Mouse (Mus musculus): ENCODE measurements around the gene Glmn. TPM values are rescaled to one million over a fixed set of nuclear protein-coding genes. Genes with fewer than 3 reads are reported as not detected.

Gene Glmn
- polyA plus RNA-seq, 1 experiment from 2014 or later, result 31.5 TPM

DNA sequence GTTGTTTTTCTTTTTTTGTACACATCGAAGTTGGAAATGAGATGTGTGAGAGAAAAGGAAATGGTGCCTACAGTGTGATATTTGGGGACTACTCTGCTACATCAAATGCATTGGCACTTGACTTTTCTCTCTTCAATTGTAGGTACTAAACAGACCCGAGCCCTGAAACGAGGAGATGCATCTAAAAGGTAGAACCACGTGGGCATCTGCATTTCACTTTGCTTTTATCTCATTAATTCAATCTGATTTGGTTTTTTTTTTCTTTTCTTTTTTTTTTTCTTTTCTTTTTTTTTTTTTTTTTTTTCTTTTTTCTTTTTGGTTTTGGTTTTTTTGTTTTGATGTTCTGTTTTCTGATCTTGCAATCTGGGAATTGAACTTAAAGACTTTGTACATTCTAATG is 692 bp upstream of the Glmn start:
- H3K4me2 ChIP-seq, result peak overlapping the region; percentile 60; the same call in 1 of the 2 replicates
- no peak overlapping the region for H3K27ac ChIP-seq (ENCODE audit: low read depth, low read length)
- H3K36me3 ChIP-seq (ENCODE audit: control insufficient read depth, insufficient read depth, low read length), result no peaks in the 10 kb centered on the region
- 24% methylated on average over 4 of the region's 4 CpGs for WGBS
- no peaks in the 10 kb centered on the region for H3K4me1 ChIP-seq (ENCODE audit: control insufficient read depth, insufficient read depth, low read length)
- H3K9ac ChIP-seq (ENCODE audit: low read length), result peak overlapping the region; percentile 75; the same call in 1 of the 2 replicates
- peak overlapping the region; percentile 68; the same call in 1 of the 2 replicates for H3K4me3 ChIP-seq (ENCODE audit: low read depth, low read length)
- H3K9me3 ChIP-seq (ENCODE audit: control insufficient read depth, low read length), result no peaks in the 10 kb centered on the region
- DNase-seq (ENCODE audit: low spot score, missing footprints) (no peak), ATAC-seq (ENCODE audit: low FRiP score) (no peak)
- no peaks in the 10 kb centered on the region for H3K27me3 ChIP-seq (ENCODE audit: control insufficient read depth, insufficient read depth, low read length)

DNA sequence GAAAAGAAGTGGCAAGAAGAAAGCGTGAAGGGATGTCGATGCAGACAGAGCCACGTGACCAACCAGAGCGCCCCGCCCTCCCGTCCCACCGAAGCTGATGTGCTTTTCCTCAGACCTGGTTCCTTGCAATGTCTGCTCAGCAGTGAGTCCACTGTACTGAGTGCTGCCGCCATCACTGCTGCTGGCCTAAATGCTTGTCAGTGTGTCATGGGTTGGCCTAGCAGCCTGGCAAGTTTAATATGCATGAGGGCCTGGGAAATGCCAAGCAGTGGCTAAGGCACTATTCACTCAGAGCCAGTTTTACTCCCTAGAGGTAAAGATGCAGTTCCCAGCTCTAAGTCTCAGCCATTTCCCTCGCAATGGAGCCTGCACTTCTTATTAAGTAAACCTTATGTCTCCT is 28.5 kb downstream of the Glmn start:
- WGBS, result 96% methylated on average over 9 of the region's 9 CpGs
- H3K9ac ChIP-seq (ENCODE audit: low read length), result no peak overlapping the region
- H3K4me1 ChIP-seq (ENCODE audit: control insufficient read depth, insufficient read depth, low read length), result no peaks in the 10 kb centered on the region
- H3K27me3 ChIP-seq (ENCODE audit: control insufficient read depth, insufficient read depth, low read length), result no peaks in the 10 kb centered on the region
- no peaks in the 10 kb centered on the region for H3K9me3 ChIP-seq (ENCODE audit: control insufficient read depth, low read length)
- no peak overlapping the region for H3K27ac ChIP-seq (ENCODE audit: low read depth, low read length)
- DNase-seq (ENCODE audit: low spot score, missing footprints) (no peak), ATAC-seq (ENCODE audit: low FRiP score) (no peak)
- H3K4me2 ChIP-seq, result no peak overlapping the region
- H3K36me3 ChIP-seq (ENCODE audit: control insufficient read depth, insufficient read depth, low read length), result peaks cover 2% of the 10 kb centered on the region; the same call in 1 of the 2 replicates
- H3K4me3 ChIP-seq (ENCODE audit: low read depth, low read length), result no peak overlapping the region

DNA sequence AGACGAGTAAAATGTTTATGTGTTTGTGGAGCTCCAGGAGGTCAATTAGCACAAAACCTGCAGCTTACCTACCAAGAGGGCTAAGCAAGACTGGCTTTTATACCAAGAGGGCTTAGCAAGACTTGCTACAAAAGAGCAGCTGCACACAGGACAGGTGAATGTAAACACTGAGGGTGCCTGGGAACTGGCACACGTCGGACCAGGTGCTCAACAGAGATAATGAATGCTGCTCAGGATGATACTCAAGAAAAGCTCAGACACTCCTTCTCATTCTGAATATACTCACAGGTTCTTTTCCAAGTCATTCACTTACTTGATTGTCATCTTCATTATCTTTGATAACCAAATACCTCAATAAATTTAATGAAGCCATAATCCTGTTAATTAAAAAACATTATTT is 40.7 kb downstream of the Glmn start:
- Histone ChIP-seq H3K4me2 (no peak overlapping the region), H3K4me3 (ENCODE audit: low read depth, low read length) (no peak overlapping the region), H3K27me3 (ENCODE audit: control insufficient read depth, insufficient read depth, low read length) (no peaks in the 10 kb centered on the region), H3K27ac (ENCODE audit: low read depth, low read length) (no peak overlapping the region), H3K36me3 (ENCODE audit: control insufficient read depth, insufficient read depth, low read length) (no peaks in the 10 kb centered on the region), H3K9ac (ENCODE audit: low read length) (no peak overlapping the region), H3K4me1 (ENCODE audit: control insufficient read depth, insufficient read depth, low read length) (no peaks in the 10 kb centered on the region), H3K9me3 (ENCODE audit: control insufficient read depth, low read length) (no peaks in the 10 kb centered on the region)
- 93% methylated on average over 3 of the region's 3 CpGs for WGBS
- ATAC-seq (ENCODE audit: low FRiP score), result no peak
- no peak for DNase-seq (ENCODE audit: low spot score, missing footprints)

DNA sequence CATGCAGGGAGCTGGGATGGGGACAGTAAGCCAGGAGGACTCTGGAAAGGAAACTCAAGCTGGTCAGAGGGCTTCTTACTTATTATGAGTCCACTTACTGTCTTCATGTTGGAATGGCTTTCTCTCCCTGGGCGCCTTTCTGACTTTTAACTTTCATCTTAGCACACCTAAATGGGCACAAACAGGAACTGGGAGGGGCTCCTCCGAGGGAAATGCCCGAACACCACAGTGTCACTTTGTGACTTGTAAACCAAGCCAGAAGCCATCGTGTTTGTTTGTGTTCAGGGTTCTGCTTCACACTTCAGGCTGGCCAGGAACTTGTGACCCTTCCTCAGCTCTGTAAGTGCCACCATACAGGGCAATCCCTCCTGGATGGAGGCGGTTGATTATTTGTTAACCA is 43.4 kb downstream of the Glmn start:
- no peaks in the 10 kb centered on the region for H3K4me1 ChIP-seq (ENCODE audit: control insufficient read depth, insufficient read depth, low read length)
- WGBS, result 85% methylated on average over 5 of the region's 5 CpGs
- H3K9ac ChIP-seq (ENCODE audit: low read length), result no peak overlapping the region
- no peaks in the 10 kb centered on the region for H3K9me3 ChIP-seq (ENCODE audit: control insufficient read depth, low read length)
- ATAC-seq (ENCODE audit: low FRiP score) (no peak), DNase-seq (ENCODE audit: low spot score, missing footprints) (no peak)
- no peaks in the 10 kb centered on the region for H3K27me3 ChIP-seq (ENCODE audit: control insufficient read depth, insufficient read depth, low read length)
- H3K4me2 ChIP-seq, result no peak overlapping the region
- H3K36me3 ChIP-seq (ENCODE audit: control insufficient read depth, insufficient read depth, low read length), result no peaks in the 10 kb centered on the region
- no peak overlapping the region for H3K4me3 ChIP-seq (ENCODE audit: low read depth, low read length)
- H3K27ac ChIP-seq (ENCODE audit: low read depth, low read length), result no peak overlapping the region

DNA sequence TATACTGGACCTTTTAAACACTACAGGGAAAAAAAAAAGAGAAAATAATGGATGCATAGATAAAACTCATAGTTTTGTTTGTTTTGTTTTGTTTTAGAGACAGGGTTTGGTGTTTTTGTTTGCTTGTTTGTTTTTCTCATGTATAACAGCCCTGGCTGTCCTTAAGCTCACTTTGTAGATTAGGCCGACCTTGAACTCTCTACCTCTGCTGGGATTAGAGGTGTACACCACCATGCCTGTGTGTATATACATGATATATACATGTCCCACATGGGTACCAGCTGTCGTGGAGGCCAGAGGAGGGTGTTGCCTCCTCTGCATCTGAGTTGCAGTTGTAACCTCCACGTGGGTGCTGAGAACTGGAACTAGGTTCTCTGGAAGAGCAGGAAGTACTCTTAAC is 49.2 kb downstream of the Glmn start:
- H3K36me3 ChIP-seq (ENCODE audit: control insufficient read depth, insufficient read depth, low read length), result no peaks in the 10 kb centered on the region
- whole genome bisulfite sequencing, result 85% methylated on average over 3 of the region's 3 CpGs
- H3K4me1 ChIP-seq (ENCODE audit: control insufficient read depth, insufficient read depth, low read length), result no peaks in the 10 kb centered on the region
- no peak overlapping the region for H3K4me3 ChIP-seq (ENCODE audit: low read depth, low read length)
- no peak overlapping the region for H3K27ac ChIP-seq (ENCODE audit: low read depth, low read length)
- DNase-seq (ENCODE audit: low spot score, missing footprints) (peak; percentile 39), ATAC-seq (ENCODE audit: low FRiP score) (no peak)
- no peak overlapping the region for H3K9ac ChIP-seq (ENCODE audit: low read length)
- no peaks in the 10 kb centered on the region for H3K27me3 ChIP-seq (ENCODE audit: control insufficient read depth, insufficient read depth, low read length)
- H3K4me2 ChIP-seq, result no peak overlapping the region
- no peaks in the 10 kb centered on the region for H3K9me3 ChIP-seq (ENCODE audit: control insufficient read depth, low read length)

DNA sequence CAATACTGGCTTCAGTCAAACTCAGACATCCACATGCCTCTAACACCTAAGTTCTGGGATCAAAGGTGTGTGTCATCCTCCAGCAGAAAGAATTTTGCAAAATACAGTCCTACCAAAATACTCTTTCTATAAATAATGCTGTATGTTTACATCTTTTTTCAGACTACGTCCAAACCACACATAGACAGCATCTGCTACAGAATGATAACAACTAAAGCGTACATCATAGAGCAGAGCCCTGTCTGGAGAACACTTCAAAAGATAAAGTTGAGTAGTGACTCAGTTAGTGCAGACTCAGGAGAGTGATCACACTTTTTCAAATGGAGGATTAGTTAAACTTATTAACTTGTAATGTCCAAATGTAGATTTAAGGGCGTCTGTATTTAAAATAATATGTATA is 49.7 kb downstream of the Glmn start:
- H3K4me2 ChIP-seq, result no peak overlapping the region
- H3K4me3 ChIP-seq (ENCODE audit: low read depth, low read length), result no peak overlapping the region
- no peak overlapping the region for H3K27ac ChIP-seq (ENCODE audit: low read depth, low read length)
- DNase-seq (ENCODE audit: low spot score, missing footprints), result no peak
- no peaks in the 10 kb centered on the region for H3K4me1 ChIP-seq (ENCODE audit: control insufficient read depth, insufficient read depth, low read length)
- H3K27me3 ChIP-seq (ENCODE audit: control insufficient read depth, insufficient read depth, low read length), result no peaks in the 10 kb centered on the region
- H3K9me3 ChIP-seq (ENCODE audit: control insufficient read depth, low read length), result no peaks in the 10 kb centered on the region
- no peak for ATAC-seq (ENCODE audit: low FRiP score)
- no peak overlapping the region for H3K9ac ChIP-seq (ENCODE audit: low read length)
- WGBS, result 94% methylated on average over 3 of the region's 3 CpGs
- H3K36me3 ChIP-seq (ENCODE audit: control insufficient read depth, insufficient read depth, low read length), result no peaks in the 10 kb centered on the region

DNA sequence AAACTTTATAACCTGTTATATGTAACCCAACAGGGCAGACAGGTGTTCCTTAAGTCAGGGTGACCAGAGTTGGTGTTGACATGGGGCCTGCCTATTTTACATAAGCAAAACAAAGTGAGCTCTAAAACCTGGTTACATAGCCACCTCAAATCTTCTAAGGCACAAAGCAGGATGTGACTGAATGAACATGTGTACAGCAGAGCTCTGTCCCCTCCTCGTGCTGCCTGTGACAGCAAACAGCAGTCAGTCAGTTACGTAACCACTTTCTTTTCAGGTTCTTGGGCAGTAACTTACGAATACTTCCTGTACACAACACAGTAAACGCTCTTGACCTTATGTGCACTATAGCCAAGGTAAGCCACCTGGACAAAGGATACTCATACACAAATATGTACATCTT is 51.8 kb downstream of the Glmn start:
- Histone ChIP-seq H3K4me1 (ENCODE audit: control insufficient read depth, insufficient read depth, low read length) (no peaks in the 10 kb centered on the region; the same call in 1 of the 2 replicates), H3K4me3 (ENCODE audit: low read depth, low read length) (no peak overlapping the region), H3K9ac (ENCODE audit: low read length) (no peak overlapping the region), H3K9me3 (ENCODE audit: control insufficient read depth, low read length) (no peaks in the 10 kb centered on the region), H3K36me3 (ENCODE audit: control insufficient read depth, insufficient read depth, low read length) (no peaks in the 10 kb centered on the region), H3K27me3 (ENCODE audit: control insufficient read depth, insufficient read depth, low read length) (no peaks in the 10 kb centered on the region), H3K4me2 (no peak overlapping the region), H3K27ac (ENCODE audit: low read depth, low read length) (no peak overlapping the region)
- 92% methylated on average over 4 of the region's 4 CpGs for WGBS
- DNase-seq (ENCODE audit: low spot score, missing footprints) (no peak), ATAC-seq (ENCODE audit: low FRiP score) (no peak)

DNA sequence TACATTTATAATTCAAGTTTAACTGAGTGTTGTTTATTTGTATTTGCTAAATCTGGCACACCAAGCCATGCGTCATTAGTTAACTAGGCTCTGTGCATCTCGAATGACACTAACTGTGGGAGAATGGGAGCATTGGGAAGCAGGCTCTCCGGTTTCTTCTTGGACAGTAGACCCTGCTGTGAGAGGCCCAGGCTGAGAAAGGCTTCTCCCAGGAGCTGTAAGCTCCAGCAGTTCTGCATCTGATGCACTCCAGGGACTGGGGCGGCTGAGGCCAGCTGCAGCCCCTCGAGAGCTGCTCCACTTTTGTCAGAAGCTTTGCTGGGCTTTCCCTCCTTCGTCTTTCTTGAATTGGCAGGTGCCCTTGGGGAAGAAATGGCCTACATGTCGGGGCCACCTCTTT is 56.0 kb downstream of the Glmn start:
- no peaks in the 10 kb centered on the region for H3K9me3 ChIP-seq (ENCODE audit: control insufficient read depth, low read length)
- no peak overlapping the region for H3K27ac ChIP-seq (ENCODE audit: low read depth, low read length)
- H3K4me1 ChIP-seq (ENCODE audit: control insufficient read depth, insufficient read depth, low read length), result no peaks in the 10 kb centered on the region; the same call in 1 of the 2 replicates
- H3K4me3 ChIP-seq (ENCODE audit: low read depth, low read length), result no peak overlapping the region
- ATAC-seq (ENCODE audit: low FRiP score) (no peak), DNase-seq (ENCODE audit: low spot score, missing footprints) (no peak)
- H3K9ac ChIP-seq (ENCODE audit: low read length), result no peak overlapping the region
- 24% methylated on average over 7 of the region's 7 CpGs for WGBS
- H3K36me3 ChIP-seq (ENCODE audit: control insufficient read depth, insufficient read depth, low read length), result no peaks in the 10 kb centered on the region
- H3K27me3 ChIP-seq (ENCODE audit: control insufficient read depth, insufficient read depth, low read length), result no peaks in the 10 kb centered on the region
- no peak overlapping the region for H3K4me2 ChIP-seq

DNA sequence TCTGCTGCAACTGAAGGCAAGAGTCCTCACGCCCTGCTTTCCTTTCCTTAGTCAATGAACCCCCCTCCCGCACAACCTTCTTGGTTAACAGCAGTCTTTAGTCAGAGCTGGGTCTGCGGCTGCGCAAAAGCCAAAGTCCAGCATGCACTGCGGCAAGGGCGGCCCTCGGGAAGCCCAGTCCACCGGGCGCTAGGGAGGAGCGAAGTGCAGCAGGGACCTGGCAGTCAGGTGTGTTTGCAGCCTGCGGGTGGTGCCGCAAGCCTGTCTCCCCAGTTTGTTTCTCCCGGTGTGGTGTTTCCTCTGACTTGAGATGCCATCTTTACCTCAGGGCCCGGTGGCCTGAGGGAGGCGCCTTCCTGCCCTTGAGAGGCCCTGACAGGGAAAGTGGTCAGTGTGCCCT is 63.1 kb downstream of the Glmn start, which contains the start of gene 1700028K03Rik:
Gene 1700028K03Rik, plus strand, starts transcription at position 129 of the 400 bp plus-strand sequence.
- H3K9me3 ChIP-seq (ENCODE audit: control insufficient read depth, low read length), result no peaks in the 10 kb centered on the region
- H3K4me2 ChIP-seq, result no peak within 1 kb of the TSS
- H3K36me3 ChIP-seq (ENCODE audit: control insufficient read depth, insufficient read depth, low read length), result no peaks in the 10 kb centered on the region
- DNase-seq (ENCODE audit: low spot score, missing footprints) (no peak), ATAC-seq (ENCODE audit: low FRiP score) (no peak)
- no peaks in the 10 kb centered on the region for H3K4me1 ChIP-seq (ENCODE audit: control insufficient read depth, insufficient read depth, low read length)
- 75% methylated on average over 15 of the region's 15 CpGs for WGBS
- H3K27ac ChIP-seq (ENCODE audit: low read depth, low read length), result no peak within 1 kb of the TSS
- no peak within 1 kb of the TSS for H3K4me3 ChIP-seq (ENCODE audit: low read depth, low read length)
- H3K9ac ChIP-seq (ENCODE audit: low read length), result no peak within 1 kb of the TSS
- no peaks in the 10 kb centered on the region for H3K27me3 ChIP-seq (ENCODE audit: control insufficient read depth, insufficient read depth, low read length)

DNA sequence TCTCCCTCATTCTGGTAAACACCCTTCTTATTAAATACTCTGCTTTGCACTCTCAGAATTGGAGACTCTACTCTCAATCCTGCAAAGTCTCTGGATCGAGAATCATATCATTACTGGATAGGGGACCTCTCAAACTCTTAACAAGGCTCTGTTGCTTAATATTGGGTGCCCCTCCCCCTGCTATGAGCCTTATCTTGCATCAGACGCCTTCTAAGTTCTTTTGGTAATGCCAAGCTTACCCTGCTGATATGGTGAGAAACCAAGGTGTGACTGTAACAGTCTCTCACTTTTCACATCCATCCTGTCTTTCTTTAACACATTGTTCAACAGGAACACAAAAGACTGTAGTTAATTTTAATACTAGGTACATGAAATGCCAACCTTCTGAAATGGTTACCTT is 64.1 kb downstream of the Glmn start:
- DNase-seq (ENCODE audit: low spot score, missing footprints) (no peak), ATAC-seq (ENCODE audit: low FRiP score) (no peak)
- H3K4me1 ChIP-seq (ENCODE audit: control insufficient read depth, insufficient read depth, low read length), result no peaks in the 10 kb centered on the region
- H3K27me3 ChIP-seq (ENCODE audit: control insufficient read depth, insufficient read depth, low read length), result no peaks in the 10 kb centered on the region
- no peaks in the 10 kb centered on the region for H3K36me3 ChIP-seq (ENCODE audit: control insufficient read depth, insufficient read depth, low read length)
- no peak overlapping the region for H3K4me2 ChIP-seq
- H3K9ac ChIP-seq (ENCODE audit: low read length), result no peak overlapping the region
- no peaks in the 10 kb centered on the region for H3K9me3 ChIP-seq (ENCODE audit: control insufficient read depth, low read length)
- WGBS, result 68% methylated on average over 2 of the region's 2 CpGs
- H3K27ac ChIP-seq (ENCODE audit: low read depth, low read length), result no peak overlapping the region
- H3K4me3 ChIP-seq (ENCODE audit: low read depth, low read length), result no peak overlapping the region
